Mouse (Mus musculus) telencephalon, adult 2 months (tissue): ENCODE measurements around the gene Gsta4.
"Not testable (repeated sequence)": the region's sequence is repeated elsewhere in the genome, so short reads cannot be mapped to it uniquely, and the experiment has no call there.

Source experiments
- DNase-seq: peaks from one replicate; pipeline ENCODE4 v3.0.0-alpha.2; 2011; ENCODE audit warnings: low read depth, low spot score

Gene Gsta4

DNA sequence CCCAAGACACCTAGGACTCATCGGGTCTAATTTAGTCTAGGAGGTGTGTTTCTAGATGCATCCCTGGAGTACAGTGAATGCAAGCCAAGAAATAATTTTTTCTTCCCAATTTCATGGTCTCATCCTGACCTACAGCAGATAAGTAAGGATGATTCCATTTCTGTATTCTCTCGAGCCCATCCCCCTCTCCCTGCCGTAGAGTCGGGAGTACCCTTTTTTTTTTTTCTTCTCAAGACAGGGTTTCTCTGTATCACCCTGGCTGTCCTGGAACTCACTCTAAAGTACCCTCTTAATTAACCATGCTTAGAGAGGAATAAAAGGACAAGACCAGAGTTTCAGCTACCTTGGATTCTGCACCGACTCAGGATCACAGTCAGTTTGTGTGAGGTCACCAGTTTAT lies 4.4 kb upstream of the Gsta4 start:
- DNase-seq = no peak

DNA sequence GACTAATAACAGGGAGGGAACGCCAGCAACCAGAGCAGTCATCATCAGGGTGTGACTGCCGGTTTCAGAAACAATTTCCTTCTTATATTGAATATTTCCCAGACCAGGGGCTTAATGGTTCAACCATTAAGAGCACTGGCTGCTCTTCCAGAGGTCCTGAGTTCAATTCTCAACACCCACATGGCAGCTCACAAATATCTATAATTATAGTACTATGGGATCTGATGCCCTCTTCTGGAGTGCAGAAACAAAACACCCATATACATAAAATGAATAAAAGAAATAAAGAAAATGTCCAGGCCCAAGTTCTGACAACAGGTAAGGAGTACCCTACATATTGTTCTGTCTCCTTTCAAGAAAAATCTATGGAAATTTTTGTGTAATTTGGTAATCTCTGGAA lies 3.5 kb upstream of the Gsta4 start:
- no peak for DNase-seq

DNA sequence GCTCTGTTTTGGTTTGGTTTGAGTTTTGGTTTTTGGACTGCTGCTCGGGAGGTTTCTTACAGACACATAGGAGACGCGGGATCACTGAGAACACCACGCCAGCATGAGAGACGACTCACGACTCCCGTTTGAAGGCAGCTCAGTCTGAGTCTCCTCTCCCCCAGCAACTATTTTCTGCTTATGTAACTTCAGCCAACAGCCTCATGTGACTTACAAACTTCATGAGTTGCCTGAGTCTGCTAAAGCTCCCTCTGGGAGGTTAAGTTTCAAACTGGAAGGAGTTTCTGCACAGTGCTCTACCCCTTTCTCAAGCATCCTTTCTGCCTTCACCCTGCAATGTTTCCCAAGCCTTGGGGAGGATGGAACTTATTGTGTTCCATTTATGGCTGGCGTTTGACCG lies 3.1 kb downstream of the Gsta4 start:
- no peak for DNase-seq

DNA sequence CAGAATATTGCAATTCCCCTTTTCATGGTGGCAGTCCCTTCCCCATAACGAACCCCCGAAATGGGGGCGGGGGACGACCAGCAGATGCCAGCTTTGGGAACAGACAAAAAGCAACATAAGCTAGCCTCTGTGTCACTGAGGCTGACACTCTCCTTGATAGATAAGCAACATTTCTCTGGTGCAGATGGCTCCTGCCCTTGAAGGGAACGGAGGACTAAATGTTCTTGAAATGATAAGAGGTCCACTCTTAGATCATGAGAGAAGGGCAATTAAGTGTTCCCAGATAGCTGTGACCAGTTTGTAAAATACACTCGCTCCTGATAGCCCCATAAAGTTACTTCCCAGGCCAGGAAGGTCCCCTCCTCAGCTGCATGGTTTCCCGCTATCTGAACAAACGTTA lies 6.3 kb downstream of the Gsta4 start:
- DNase-seq = no peak

DNA sequence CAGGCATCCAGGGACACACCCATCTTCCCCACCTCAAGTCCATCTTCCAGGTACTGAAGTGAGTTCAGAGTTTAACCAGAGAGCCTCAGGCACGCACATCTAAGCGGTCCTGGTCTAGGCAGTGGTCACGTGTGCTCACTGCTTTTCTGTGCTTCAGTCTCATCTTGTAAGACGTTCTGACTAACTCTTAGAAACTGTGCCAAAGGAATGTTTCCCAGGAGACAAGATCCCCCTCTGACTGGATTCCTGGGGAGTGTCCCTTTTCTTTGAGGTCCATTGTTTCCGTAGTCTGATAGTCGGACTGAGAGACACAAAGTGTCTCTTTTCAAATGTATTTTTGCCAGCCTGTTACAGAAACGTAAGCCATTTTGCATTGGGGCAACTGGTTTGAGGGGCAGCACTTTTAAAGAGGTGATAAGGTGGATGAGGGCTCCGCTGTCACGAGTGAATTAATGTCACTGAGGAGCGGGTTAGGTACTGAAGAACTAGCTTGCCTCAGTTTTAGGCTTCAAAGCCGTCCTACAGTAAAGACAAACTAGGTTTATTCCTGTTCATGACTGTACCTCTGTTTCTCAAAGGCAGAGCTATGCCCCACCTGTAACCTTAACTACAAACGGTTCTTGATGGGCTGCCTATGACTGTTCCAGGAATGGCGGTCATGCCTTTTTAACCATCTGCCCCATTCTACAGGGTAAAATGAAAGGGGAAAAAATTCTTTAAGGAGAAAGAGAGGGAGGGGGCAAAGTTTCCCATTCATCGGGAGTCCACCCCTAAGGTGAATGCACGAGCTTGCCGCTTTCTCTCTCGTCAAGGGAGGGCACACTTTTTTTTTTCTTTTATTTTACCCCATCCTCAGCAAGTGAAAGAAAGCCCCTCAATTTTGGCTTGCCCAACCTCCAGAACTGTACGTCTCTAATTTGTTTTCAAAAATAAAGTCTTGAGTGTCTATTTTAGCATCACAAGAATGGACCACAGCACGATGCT lies 8.4 kb downstream of the Gsta4 start:
- DNase-seq = no peak

DNA sequence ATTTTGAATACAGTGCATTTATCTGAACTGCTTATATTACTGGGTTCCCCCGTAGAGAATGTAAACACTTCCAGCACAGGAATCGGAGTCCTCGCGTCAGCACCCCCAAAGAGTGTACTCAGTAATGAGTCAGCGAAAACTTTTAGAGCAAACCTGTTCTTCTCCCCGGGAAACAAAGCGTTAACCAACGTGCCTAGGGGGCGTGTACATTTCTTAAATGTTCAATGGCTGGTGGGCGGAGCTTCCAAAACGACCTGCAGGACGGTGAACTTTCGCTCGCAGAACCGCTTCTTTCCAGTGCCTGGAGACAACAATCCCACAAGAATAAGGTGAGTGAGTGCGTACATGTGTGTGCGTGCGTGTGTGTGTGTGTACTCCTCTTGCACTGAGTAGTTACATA lies 9.2 kb downstream of the Gsta4 start:
- DNase-seq = no peak

DNA sequence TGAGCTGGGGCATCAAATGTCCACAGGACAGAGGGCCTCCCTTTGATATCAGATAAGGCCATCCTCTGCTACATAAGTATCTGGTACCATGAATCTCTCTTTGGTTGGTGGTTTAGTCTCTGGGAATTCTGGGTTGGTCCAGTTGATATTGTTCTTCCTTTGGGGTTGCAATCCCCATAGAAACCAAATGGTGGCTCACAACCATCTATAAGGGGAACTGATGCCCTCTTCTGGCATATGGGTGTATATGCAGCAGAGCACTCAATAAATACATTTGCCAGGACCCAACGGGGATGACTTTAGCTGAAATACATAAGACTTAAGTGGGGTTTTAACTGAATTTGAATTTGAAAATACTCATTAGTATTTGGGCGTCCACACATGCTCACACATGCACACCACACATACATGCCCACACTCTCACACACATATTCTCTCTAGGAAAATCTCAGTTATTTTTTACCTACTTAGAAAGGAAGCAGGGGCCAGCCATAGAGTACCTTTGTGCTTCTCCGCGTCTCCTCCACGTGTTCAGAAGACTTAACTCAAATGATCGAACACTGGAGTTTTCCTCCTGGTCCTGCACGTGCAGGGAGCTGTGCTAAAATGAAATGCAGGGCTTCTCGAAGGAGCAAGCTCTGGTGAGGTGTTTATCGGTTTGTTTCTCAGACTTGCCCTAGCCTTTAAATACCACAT lies 11.5 kb downstream of the Gsta4 start:
- DNase-seq = no peak

DNA sequence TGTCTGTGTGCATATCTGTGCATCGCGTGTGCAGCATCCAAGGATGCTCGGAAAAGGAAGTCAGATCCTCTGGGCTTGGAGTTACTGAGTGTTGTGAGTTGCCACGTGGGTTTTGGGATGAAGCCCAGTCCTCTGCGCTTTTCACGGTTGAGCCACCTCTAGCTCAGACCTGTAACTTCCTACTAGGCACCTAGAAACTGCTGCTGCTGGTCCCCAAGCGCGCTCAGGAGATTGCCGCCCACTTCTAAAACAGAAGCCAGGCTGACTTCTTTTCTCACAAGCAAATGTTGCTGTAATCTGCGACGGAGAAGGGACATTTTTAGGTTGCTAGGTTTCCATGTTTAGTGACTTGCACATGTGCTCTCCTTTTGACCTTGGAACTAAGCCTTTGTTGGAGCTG lies 12.5 kb downstream of the Gsta4 start:
- no peak for DNase-seq

DNA sequence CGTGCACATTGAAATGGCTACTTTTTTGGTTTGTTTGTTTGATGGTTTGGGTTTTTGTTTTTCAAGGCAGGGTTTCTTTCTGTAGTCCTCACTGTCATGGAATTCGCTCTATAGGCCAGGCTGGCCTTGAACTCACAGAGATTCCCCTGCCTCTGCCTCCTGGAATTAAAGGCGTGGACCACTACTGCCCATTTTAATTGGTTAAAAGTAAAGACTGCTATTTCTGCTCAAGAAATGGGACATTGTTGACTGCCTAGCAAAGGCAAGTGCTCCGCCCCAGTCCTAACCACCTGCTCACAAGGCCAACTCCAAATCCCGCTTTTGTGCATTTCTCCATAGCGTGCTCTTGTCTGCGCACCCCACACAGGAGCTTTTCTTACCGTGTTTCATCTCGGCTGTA lies 15.2 kb downstream of the Gsta4 start:
- no peak for DNase-seq

DNA sequence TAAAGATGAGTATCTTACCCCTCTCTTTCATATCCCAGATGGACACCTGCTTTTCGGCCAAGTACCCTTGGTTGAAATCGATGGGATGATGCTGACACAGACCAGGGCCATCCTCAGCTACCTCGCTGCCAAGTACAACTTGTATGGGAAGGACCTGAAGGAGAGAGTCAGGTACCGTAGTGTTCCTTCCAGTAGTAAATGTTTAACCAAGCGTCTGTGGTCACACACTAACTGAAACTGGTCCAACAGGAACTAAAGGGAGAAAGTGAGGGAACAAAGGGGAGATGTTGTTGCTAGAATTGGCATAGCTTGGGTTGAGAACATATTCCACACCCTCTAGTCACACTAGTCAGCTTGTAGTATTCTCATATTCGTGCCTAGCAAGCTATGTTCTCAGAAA lies 21.6 kb downstream of the Gsta4 start:
- DNase-seq = no peak

DNA sequence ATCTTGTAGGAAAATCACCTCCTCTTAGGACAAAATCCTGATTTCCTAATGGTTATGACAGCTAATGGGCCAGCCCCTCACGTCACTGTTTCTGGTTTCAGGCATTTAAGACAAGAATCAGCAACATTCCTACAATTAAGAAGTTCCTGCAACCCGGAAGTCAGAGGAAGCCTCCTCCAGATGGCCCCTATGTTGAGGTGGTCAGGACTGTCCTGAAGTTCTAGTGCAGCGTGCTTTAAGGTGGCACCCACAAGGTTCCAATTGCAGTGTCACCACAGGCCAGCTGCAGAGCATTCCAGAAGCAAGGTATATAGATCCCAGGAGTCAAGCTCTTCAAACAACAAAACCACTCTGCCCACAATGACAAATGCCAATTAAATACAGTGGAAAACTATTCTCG lies 26.4 kb downstream of the Gsta4 start:
- no peak for DNase-seq

DNA sequence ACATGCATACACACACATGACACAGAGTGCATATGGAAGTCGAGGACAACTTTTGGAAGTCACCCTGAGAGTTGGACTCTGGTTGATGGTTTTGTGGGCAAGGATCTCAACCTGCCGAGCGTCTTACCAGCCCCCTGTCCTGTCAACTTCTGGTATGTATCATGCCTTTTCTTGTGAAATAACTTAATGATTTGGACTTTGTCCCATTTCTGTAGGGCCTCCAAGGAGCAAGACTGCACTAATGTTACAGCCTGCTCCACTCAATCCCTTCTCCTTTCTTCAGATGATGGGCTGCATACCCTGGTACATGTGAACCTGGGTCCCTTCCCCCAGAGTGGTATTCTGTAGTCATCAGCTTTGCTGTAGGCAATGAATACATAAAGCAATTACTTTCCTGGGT lies 27.5 kb downstream of the Gsta4 start:
- no peak for DNase-seq

DNA sequence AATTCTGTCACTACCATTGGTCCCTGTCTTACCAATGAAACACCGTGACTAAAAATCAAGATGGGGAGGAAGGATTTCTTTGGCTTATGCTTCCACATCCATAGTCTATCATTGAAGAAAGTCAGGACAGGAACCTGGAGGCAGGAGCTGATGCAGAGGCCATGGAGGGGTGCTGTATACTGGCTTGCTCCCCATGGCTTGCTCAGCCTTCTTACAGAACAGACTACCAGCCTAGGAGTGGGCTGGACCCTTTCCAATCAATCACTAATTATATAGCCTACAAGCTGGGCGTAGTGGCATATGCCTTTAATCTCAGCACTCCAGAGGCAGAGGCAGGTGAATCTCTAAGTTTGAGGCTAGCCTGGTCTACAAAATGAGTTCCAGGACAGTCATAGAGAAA lies 28.2 kb downstream of the Gsta4 start:
- DNase-seq = no peak

DNA sequence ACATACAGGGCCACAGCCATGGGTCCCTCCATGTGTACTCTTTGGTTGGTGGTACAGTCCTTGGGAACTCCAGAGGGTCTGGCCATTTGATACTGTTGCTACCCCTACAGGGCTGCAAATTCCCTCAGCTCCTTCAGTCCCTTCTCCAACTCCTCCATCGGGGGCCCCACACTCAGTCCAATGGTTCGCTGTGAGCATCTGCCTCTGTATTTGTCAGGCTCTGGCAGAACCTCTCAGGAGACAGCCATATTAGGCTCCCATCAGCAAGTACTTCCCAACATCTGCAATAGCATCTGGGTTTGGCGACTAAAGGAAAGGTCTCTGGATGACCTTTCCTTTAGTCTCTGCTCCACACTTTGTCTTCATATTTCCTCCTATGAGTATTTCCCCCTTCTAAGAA lies 28.9 kb downstream of the Gsta4 start:
- DNase-seq = no peak

DNA sequence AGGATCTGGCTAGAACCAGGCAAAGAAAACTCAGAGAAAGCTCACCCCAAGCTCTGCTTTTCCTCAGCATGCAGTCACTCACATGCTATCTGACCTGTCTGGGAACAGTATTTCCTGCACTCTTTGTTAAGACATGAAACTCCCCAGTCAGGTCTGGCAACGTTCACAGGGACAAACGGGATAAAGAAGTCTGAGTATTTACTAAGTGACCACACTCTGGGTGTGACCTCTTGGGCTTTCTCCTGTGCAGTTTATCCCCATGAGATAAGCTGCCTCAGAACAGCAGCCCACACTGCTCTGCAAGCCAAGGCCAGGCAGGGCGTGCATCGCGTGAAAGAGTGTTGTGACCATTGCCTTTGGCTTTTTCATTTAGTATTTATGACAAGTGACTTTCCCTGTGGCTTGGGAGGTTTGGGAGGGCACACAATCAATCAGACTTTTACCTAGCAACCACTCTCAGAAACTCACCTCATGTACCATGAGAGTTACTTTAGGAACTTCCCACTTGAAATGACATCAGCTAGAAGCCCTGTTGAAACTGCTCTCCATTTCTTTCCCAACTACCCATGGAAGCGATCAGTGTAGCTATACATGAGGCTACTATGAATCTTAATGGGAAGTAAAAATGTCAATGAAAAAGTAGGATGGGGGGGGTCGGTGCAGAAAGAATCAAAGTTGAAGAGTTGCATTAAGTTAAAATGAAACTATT lies 29.9 kb downstream of the Gsta4 start:
- no peak for DNase-seq

DNA sequence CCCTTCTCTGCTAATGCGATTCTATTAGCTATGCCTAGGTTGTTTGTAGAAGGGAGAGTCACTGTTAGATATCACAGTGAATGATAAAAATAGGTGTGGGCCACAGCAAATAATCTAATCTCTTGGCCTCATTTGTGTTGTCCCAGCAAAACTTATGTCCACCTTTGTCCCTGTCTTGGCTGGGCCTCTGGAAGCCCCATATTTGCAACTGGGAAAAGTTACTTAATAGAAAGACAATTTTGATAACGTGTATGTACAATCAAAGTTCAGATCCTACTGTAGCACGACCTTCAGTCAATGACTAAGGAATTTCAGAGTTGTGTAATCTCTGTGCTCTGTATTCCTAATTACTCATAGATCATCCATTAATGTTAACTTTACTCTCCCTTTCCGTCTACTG lies 34.5 kb downstream of the Gsta4 start:
- DNase-seq = no peak

DNA sequence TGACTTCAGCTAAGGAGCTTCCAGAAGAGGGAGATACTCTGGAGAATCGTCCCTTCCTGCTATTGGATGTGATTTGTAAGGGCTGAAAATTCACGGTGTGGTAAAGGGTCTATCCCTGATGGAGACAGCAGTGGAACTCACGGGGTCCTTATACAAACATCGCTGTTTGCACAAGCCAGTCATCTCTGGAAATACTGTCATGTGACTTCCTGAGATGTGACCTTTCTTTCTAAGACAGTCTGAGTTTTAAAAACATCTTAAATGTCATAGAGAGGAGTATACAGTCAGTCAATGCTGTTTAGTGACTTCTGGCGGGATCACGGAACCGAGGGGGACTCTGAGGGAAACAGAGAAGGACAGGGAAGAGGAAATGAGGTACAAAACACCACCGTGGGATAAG lies 40.0 kb downstream of the Gsta4 start:
- no peak for DNase-seq

DNA sequence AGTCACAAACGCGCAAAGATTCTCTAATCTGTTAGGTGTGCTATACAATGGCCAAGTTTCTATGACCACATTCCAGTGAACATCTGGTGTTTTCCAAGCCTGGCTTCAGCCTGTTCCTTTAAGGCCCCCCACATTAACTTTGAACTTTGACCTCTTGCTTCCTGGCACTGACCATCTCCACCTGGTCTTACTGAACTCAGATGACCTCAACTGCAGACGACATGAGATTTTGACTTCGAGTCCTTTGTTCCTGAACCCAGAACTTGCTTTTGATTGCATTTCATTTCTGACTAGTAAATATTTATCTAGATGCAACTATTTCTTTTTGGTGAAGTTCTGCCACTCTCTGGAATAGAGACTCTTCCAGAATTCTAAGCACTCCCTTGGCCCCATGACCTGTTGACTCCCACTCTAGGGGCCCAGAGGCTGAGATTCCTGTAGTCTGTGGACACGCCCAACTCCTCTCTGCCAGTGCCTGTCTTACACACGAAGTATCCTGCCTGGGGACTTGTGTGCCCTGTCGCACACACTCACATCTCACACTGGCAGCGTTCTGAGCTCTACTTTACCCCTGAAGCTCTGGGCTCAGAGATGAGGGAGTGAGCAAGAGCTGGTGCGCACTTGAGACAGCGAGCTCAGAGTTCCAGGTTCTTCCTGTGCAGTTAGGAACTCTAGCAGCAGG lies 40.8 kb downstream of the Gsta4 start:
- DNase-seq = no peak

DNA sequence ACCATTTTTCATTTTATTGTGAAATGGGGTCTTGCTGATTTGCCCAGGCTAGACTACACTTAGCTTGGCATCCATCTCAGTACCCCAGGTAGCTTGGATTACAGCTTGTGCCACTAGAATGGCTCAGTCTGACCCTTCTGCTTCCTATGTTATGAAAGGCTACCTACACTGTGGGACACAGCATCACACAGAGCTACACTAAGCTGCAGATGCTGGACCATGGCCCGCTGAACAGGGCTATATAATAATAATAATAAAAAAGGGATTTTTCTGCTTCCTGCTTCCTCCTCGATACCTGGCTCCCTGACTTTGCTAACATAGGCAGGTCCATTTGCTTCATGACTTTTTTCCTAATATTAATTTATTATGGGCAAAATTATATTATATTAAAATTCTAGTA lies 41.8 kb downstream of the Gsta4 start:
- no peak for DNase-seq

DNA sequence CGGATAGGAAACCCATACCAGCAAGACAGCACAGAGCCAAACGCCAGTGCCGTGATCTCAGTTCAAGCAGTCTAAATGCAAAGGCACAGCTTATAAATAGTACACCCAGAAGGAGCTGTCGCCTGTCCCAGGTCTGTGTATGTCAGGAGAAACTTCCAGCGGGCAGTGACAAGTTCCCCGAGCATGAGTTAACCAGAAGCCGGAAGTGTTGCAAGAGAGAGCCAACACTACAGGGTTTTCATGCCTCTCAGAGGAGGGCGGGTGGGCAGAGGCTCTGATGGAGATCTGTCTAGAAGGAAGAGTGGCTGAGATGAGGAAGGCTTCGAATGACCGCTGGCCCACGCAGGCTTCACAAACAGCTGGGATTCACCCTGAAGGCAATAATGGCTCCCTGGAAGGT lies 42.7 kb downstream of the Gsta4 start:
- DNase-seq = no peak

DNA sequence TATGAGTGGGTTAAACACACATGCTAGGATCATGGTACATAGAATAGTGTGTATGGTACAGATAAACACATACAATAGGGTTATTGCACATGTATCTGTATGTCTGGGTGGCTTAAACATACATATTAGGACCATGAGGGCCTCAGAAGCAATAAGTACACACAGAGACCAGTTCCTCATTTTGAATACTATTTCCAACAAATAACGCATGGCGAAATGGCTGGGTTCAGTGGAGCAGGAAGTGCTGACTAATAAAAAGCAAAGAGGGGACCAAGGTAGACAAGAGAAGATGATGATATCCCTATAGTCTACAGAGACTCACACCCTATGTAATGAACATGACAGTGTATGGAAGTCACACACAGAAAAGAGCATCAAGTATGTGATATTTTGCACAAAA lies 45.5 kb downstream of the Gsta4 start:
- no peak for DNase-seq

DNA sequence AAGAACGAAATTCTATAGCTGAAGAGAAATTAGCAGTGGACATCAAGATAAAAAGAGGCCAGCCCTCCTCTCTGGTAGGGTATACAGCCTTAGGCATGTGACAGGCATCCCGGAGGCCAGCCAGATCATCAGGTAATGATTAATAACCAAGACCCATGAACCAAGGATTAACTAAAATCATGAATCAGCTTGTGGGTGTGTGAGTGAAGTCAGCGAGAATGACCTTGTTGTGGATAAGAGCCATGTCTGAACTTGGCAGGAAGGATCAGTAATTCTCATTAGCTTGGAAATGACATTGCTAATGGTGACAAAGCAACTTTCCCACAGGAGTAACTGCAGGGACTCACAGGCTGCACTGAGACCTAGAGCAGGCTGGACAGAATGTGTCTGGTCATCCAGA lies 47.1 kb downstream of the Gsta4 start:
- DNase-seq = not testable (repeated sequence)
